Mouse (Mus musculus): ENCODE data around the gene Mical2.

DNA sequence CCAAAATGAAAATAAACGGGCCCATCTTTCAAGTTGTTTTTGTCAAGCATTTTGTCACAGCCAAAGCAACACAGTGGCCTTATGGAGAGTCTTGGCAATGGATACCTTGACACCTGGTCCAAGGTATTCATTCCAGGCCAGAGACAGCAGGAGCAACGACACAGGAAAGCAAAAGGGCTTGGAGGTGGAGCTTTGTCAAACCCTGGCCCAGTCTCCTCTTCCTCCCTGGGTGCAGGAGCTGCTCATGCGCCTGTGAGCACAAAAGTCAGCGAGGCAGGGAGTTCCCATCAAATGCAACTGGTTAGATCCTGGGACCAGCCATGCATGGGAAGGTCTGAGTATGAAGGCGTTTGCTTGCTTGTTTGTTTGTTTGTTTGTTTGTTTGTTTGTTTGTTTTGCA lies 21.7 kb upstream of the Mical2 start:
- TF ChIP-seq POLR2A (IDR thresholded peaks at IDR 0.05; ENCODE audit: control insufficient read depth in 1 of 2, insufficient read depth in 1 of 2, low read depth in 1 of 2, low read length in 2 of 2, poor library complexity in 1 of 2), result no peak
- TF ChIP-seq E2F4 (IDR thresholded peaks at IDR 0.05; ENCODE audit: borderline replicate concordance, low read depth, low read length), result no peak
- TF ChIP-seq CTCF (IDR thresholded peaks at IDR 0.05 in 2 of 3, conservative IDR thresholded peaks at IDR 0.05 in 1 of 3; ENCODE audit: control insufficient read depth in 1 of 3, insufficient read depth in 1 of 3, low read depth in 2 of 3, low read length in 3 of 3, poor library complexity in 1 of 3, severe bottlenecking in 1 of 3), result no peak
- no peak for TF ChIP-seq MEF2A (IDR thresholded peaks at IDR 0.05; ENCODE audit: extremely low read depth, insufficient replicate concordance, low read depth, low read length, poor library complexity, severe bottlenecking)
- TF ChIP-seq NELFE (IDR thresholded peaks at IDR 0.05; ENCODE audit: low read depth, low read length), result no peak
- TF ChIP-seq SIN3A (IDR thresholded peaks at IDR 0.05; ENCODE audit: low read length), result no peak
- no peak for TF ChIP-seq EP300 (IDR thresholded peaks at IDR 0.05; ENCODE audit: low read depth in 1 of 2, low read length in 2 of 2)
- TF ChIP-seq POLR2AphosphoS5 (IDR thresholded peaks at IDR 0.05; ENCODE audit: borderline replicate concordance, low read depth, low read length), result no peak
- no peak for TF ChIP-seq NRF1 (IDR thresholded peaks at IDR 0.05; ENCODE audit: insufficient read depth, low read depth, low read length, poor library complexity, severe bottlenecking)
- TF ChIP-seq ZNF384 (IDR thresholded peaks at IDR 0.05; ENCODE audit: low read depth, low read length), result no peak
- TF ChIP-seq TAL1 (IDR thresholded peaks at IDR 0.05; ENCODE audit: low read length), result no peak
- no peak for TF ChIP-seq USF1 (IDR thresholded peaks at IDR 0.05; ENCODE audit: low read depth, low read length)
- TF ChIP-seq ETS1 (IDR thresholded peaks at IDR 0.05; ENCODE audit: low read depth, low read length), result no peak
- TF ChIP-seq TBP (IDR thresholded peaks at IDR 0.05; ENCODE audit: low read depth, low read length), result no peak
